Mouse (Mus musculus) CH12F3 (cell line): ENCODE measurements around the gene Hs3st2.

Experiments used
- in situ Hi-C: fragments of 300-500 bp; cut with MboI; formaldehyde crosslinking; loops from 2 replicates; pipeline ENCODE4 v1.14.3; 2020; ENCODE audit warnings: low sequenced_read_pairs

Gene Hs3st2

DNA sequence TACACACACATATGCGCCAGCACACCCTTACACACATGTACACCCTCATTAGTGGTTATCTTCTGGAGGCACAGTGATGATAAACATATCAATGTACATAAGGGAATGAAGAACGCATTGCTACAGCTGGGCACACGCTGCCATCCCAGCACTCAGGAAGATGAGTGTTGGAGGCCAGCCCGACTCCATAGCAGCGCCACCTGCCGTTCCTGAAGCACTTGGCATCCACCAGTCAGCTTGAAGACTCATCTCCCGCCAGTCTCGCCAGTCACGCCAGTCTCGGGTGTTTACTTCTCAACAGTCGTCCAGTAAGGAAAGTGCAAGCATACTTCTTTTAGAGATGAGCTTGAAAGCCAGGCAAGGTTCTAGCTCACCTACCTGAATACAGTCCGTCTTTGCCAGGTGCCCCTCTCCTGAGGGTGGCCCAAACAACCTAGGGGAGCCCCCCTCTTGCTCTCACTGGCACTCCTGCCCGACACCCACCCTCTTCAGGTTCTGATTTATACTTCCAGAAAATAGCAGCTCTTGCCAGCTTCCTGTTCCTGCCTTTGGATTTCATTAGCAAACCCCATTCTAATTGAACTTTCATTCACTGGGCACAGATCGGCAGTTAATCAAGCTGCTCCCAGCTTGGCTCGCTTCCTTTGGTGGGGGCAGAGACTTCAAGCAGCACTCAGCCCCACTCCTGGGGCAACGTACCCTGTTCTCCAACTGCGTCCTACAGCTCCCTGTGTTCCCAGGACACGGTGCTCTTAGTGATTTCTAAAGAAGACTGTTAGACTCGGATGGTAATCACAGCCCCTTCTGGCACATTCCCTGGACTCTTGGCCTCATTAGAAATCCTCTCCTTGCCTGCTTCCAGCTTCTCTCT lies 148.0 kb downstream of the Hs3st2 start:
- in situ Hi-C loops, result no loop called here

DNA sequence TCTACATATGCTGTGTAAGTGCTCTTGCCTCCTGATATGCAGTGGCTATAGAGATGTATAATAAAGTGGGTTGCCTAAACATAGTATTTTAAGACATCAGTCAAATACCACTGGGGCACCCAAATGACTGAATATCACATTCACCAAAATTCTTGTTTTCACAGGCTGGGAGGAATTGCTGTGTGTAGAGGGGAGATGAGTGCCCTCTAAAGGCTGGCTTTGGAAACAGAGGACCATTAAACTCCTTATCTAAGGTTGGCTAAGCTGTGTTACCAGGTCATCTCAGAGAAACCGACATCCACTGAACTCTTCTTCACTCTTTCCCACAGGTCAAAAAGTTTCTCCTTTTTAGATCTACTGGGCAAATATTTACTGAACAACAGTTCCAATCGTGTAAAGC lies 150.8 kb downstream of the Hs3st2 start:
- in situ Hi-C loops, result no loop called here

DNA sequence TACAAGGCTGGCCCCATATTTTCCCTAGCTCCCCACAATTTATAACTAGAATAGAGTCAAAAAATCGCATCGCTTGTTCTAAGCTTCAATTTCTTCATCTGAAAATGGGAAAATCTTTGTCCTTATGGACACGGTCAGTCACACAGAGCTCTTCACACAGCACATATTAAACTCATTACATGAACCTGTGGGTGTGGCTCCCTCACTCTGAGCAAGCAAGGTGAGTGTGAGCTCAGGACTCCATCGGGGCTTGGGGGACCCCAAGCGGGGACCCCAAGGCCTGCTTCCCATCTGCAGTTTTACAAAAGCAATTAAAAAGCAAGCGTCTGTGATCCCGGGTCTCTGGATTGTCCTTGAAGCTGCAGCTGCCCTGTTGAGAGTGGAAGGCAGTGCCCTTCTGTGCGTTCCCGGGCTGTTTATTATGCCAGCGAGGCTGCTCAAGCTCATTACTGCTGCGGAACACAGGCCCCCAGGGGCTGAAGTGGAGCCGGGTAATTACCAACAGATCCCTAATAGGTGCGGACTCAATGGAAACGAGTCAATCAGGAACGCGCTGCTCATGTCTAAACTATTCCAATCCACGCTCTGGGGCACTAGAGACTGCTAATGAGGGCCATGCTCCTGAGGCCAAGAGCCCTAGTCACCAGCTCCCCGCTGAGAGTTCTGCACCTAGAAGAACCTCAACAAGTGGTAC lies 157.8 kb downstream of the Hs3st2 start:
- in situ Hi-C loops, result no loop called here
